Mouse (Mus musculus) cerebellum, adult 2 months (tissue): ENCODE results near the gene Nkpd1.

Source experiments
- CTCF ChIP-seq: fragments of 200-500 bp; IDR thresholded peaks from 2 replicates; pipeline ENCODE4 v1.5.1; 2011; ENCODE audit warnings: low read depth, mild to moderate bottlenecking, control low read depth, low read length, moderate library complexity, borderline replicate concordance; ENCODE audit not compliant: insufficient read depth
- POLR2A ChIP-seq: fragments of 200-500 bp; IDR thresholded peaks from 2 replicates; pipeline ENCODE4 v1.6.1; 2011; ENCODE audit warnings: low read length, control low read depth, borderline replicate concordance; ENCODE audit not compliant: insufficient read depth

GRCm38 (mm10) chr7:19569647-19570046, 52.0 kb downstream of the Nkpd1 start:
- TF ChIP-seq CTCF, result no peak
- no peak for TF ChIP-seq POLR2A
